Mouse (Mus musculus): ENCODE results near the gene Adamtsl2. TPM values are rescaled to one million over a fixed set of nuclear protein-coding genes. Genes with fewer than 3 reads are reported as not detected.

Gene Adamtsl2
- 0.85 TPM in 1 of 2 replicates, not detected in the other for polyA plus RNA-seq (2011; ENCODE audit: insufficient read depth, insufficient read length, low replicate concordance, missing spikeins)

- Histone ChIP-seq H3K4me3 (replicated peaks; ENCODE audit: control insufficient read depth, low read depth, low read length) (no peak within 1 kb of the TSS), H3K4me1 (ENCODE audit: control insufficient read depth, insufficient read depth, low read length) (no peaks in the 10 kb centered on the region), H3K27ac (ENCODE audit: control insufficient read depth, insufficient read depth, low read depth, low read length, poor library complexity) (no peak within 1 kb of the TSS)
- TF ChIP-seq CTCF (IDR thresholded peaks at IDR 0.05; ENCODE audit: control insufficient read depth, insufficient read depth, low read length) (no peak), POLR2A (IDR thresholded peaks at IDR 0.05; ENCODE audit: borderline replicate concordance, control insufficient read depth, low read depth, low read length) (no peak)
- under 1% methylated on average over 10 of the region's 10 CpGs for WGBS
Observed at GRCm38 (mm10) chr2:27079152-27079584, at the start of gene Adamtsl2. Gene Adamtsl2, plus strand, starts transcription at chr2:27079379.

DNA sequence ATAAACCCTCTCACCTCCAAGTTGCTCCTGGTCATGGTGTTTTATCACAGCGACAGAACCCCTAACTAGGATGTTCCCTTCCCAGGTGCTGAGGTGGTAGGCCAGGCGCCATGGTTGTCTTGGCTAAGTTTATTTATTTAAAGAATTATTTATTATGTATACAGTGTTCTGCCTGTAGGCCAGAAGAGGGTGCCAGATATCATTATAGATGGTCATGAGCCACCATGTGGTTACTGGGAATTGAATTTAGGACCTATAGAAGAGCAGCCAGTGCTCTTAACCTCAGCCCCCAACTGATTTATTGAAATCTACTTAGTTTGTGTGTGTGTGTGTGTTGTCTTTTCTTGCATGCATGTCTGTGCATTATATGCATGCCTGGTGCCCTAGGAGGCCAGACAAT is 46.8 kb upstream of the Adamtsl2 start:
- H3K4me1 ChIP-seq (ENCODE audit: control insufficient read depth, insufficient read depth, low read length): peaks cover 4% of the 10 kb centered on the region; the same call in 1 of the 2 replicates
- TF ChIP-seq CTCF (IDR thresholded peaks at IDR 0.05; ENCODE audit: control insufficient read depth, insufficient read depth, low read length) (no peak), POLR2A (IDR thresholded peaks at IDR 0.05; ENCODE audit: borderline replicate concordance, control insufficient read depth, low read depth, low read length) (no peak)
- 63% methylated on average over 2 of the region's 2 CpGs for WGBS
- no peak overlapping the region for H3K4me3 ChIP-seq (replicated peaks; ENCODE audit: control insufficient read depth, low read depth, low read length)
- no peak overlapping the region for H3K27ac ChIP-seq (ENCODE audit: control insufficient read depth, insufficient read depth, low read depth, low read length, poor library complexity)

DNA sequence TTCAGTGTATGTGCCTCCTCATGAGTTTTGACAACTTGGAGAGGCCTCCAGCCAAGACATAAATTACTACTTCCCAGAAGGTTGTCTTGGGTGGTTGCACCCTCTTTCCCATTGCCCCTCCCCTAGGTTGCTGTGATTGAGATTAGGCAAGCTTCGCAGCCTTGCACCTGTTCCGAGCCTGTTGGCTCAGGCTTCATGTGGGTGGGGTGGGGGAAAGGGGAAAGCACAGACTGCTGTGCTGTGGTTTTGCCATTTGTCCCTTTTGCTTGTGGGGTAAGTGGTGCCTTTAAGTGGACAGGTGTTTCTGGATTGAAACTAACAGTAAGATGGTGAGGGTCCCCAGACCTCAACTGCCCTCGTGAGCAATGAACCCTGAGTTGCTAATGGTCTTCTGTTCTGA is 43.2 kb upstream of the Adamtsl2 start:
- 34% methylated on average over 3 of the region's 3 CpGs for WGBS
- H3K27ac ChIP-seq (ENCODE audit: control insufficient read depth, insufficient read depth, low read depth, low read length, poor library complexity): no peak overlapping the region
- no peak for TF ChIP-seq POLR2A (IDR thresholded peaks at IDR 0.05; ENCODE audit: borderline replicate concordance, control insufficient read depth, low read depth, low read length)
- TF ChIP-seq CTCF (IDR thresholded peaks at IDR 0.05; ENCODE audit: control insufficient read depth, insufficient read depth, low read length): no peak
- no peaks in the 10 kb centered on the region for H3K4me1 ChIP-seq (ENCODE audit: control insufficient read depth, insufficient read depth, low read length)
- H3K4me3 ChIP-seq (replicated peaks; ENCODE audit: control insufficient read depth, low read depth, low read length): no peak overlapping the region

GRCm38 (mm10) chr2:27037008-27037407 is 42.2 kb upstream of the Adamtsl2 start:
- no peaks in the 10 kb centered on the region for H3K4me1 ChIP-seq (ENCODE audit: control insufficient read depth, insufficient read depth, low read length)
- WGBS: 79% methylated on average over 4 of the region's 4 CpGs
- no peak overlapping the region for H3K4me3 ChIP-seq (replicated peaks; ENCODE audit: control insufficient read depth, low read depth, low read length)
- no peak overlapping the region for H3K27ac ChIP-seq (ENCODE audit: control insufficient read depth, insufficient read depth, low read depth, low read length, poor library complexity)
- TF ChIP-seq CTCF (IDR thresholded peaks at IDR 0.05; ENCODE audit: control insufficient read depth, insufficient read depth, low read length) (no peak), POLR2A (IDR thresholded peaks at IDR 0.05; ENCODE audit: borderline replicate concordance, control insufficient read depth, low read depth, low read length) (no peak)

DNA sequence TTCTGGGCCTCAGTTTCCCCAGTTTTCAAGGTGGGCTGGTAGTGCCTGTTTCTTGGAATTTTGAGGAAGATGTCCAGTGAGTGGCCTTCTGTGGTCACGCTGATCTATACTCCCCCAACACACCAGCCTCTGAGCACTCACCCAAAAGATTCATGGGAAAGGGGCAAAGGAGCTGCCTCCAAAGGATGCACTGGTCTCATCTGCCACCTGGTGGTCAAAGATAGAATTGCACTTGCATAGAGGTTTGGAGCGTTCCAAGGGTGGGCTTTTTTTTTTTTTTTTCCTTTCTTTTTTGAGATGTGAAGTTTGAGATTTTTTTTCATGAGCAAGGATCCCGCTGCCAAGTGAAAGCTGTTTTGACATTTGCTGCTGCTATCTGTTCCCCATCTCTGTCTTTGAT is 40.6 kb upstream of the Adamtsl2 start:
- H3K4me1 ChIP-seq (ENCODE audit: control insufficient read depth, insufficient read depth, low read length): no peaks in the 10 kb centered on the region
- no peak overlapping the region for H3K27ac ChIP-seq (ENCODE audit: control insufficient read depth, insufficient read depth, low read depth, low read length, poor library complexity)
- WGBS: under 1% methylated on average over 3 of the region's 3 CpGs
- no peak overlapping the region for H3K4me3 ChIP-seq (replicated peaks; ENCODE audit: control insufficient read depth, low read depth, low read length)
- TF ChIP-seq CTCF (IDR thresholded peaks at IDR 0.05; ENCODE audit: control insufficient read depth, insufficient read depth, low read length) (peak; percentile 87), POLR2A (IDR thresholded peaks at IDR 0.05; ENCODE audit: borderline replicate concordance, control insufficient read depth, low read depth, low read length) (no peak)

- H3K4me1 ChIP-seq (ENCODE audit: control insufficient read depth, insufficient read depth, low read length): no peaks in the 10 kb centered on the region
- no peak overlapping the region for H3K4me3 ChIP-seq (replicated peaks; ENCODE audit: control insufficient read depth, low read depth, low read length)
- H3K27ac ChIP-seq (ENCODE audit: control insufficient read depth, insufficient read depth, low read depth, low read length, poor library complexity): no peak overlapping the region
- 14% methylated on average over 1 of the region's 1 CpGs for WGBS
- peak; percentile 38; the same call in 1 of the 2 replicates for TF ChIP-seq CTCF (IDR thresholded peaks at IDR 0.05; ENCODE audit: control insufficient read depth, insufficient read depth, low read length)
- TF ChIP-seq POLR2A (IDR thresholded peaks at IDR 0.05; ENCODE audit: borderline replicate concordance, control insufficient read depth, low read depth, low read length): no peak
Observed at GRCm38 (mm10) chr2:27039286-27039685, 39.9 kb upstream of the Adamtsl2 start.

GRCm38 (mm10) chr2:27042131-27042844 is 36.9 kb upstream of the Adamtsl2 start:
- H3K27ac ChIP-seq (ENCODE audit: control insufficient read depth, insufficient read depth, low read depth, low read length, poor library complexity): no peak overlapping the region
- no peaks in the 10 kb centered on the region for H3K4me1 ChIP-seq (ENCODE audit: control insufficient read depth, insufficient read depth, low read length)
- no peak overlapping the region for H3K4me3 ChIP-seq (replicated peaks; ENCODE audit: control insufficient read depth, low read depth, low read length)
- 53% methylated on average over 8 of the region's 8 CpGs for WGBS
- TF ChIP-seq POLR2A (IDR thresholded peaks at IDR 0.05; ENCODE audit: borderline replicate concordance, control insufficient read depth, low read depth, low read length): no peak
- TF ChIP-seq CTCF (IDR thresholded peaks at IDR 0.05; ENCODE audit: control insufficient read depth, insufficient read depth, low read length): no peak

- 37% methylated on average over 3 of the region's 3 CpGs for WGBS
- no peak for TF ChIP-seq POLR2A (IDR thresholded peaks at IDR 0.05; ENCODE audit: borderline replicate concordance, control insufficient read depth, low read depth, low read length)
- peak; percentile 71 for TF ChIP-seq CTCF (IDR thresholded peaks at IDR 0.05; ENCODE audit: control insufficient read depth, insufficient read depth, low read length)
- no peak overlapping the region for H3K4me3 ChIP-seq (replicated peaks; ENCODE audit: control insufficient read depth, low read depth, low read length)
- no peaks in the 10 kb centered on the region for H3K4me1 ChIP-seq (ENCODE audit: control insufficient read depth, insufficient read depth, low read length)
- no peak overlapping the region for H3K27ac ChIP-seq (ENCODE audit: control insufficient read depth, insufficient read depth, low read depth, low read length, poor library complexity)
Observed at GRCm38 (mm10) chr2:27043461-27043860, 35.7 kb upstream of the Adamtsl2 start.

Data from bone marrow, adult 2 months (tissue).